In the genomic region with DNA sequence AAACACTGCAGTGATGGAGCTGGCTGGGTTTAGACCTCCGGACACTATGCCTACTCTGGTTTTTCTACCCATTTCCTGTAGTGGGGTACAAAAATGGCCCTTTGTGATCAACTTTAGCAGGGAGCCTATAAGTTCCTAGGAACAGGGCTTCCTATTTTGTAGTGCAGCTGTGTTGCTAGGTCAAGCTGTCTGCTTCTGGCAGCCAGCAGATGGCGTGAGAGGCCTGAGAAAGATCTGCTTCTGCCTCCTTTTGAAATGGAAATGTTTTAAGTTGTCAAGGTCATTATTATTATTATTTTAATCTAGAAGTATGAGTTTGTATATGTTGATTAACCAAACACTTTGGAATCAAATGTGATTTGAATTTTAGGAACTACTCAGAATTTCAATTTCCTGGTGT, we compare ENCODE assay signal across 8 mouse cellular contexts. TPM values are rescaled to one million over a fixed set of nuclear protein-coding genes. Genes with fewer than 3 reads are reported as not detected.
DNase-seq lines count a peak whose midpoint lies in the region; ATAC-seq and TF ChIP-seq lines count a peak whose summit lies in the region.

No protein-coding gene starts in this region.

- no peak for ATAC-seq in liver, embryonic 11.5 days (replicated peaks; ENCODE audit: low FRiP score)
- 0 out of 2 replicates have a peak, but pooled peaks have one; percentile 56 for ATAC-seq in neutrophil, adult 5-6 weeks (ENCODE audit: extremely low read depth, insufficient number of reproducible peaks, low FRiP score, poor library complexity, severe bottlenecking)

- no peaks in the 10 kb centered on the region for H3K4me1 ChIP-seq in liver, adult 2 months (ENCODE audit: control insufficient read depth, insufficient read depth, low read length)
- H3K4me1 ChIP-seq in liver, embryonic 11.5 days (replicated peaks; ENCODE audit: control insufficient read depth, insufficient read depth, low read length): no peaks in the 10 kb centered on the region; the same call in 1 of the 2 replicates

- H3K79me2 ChIP-seq in liver, adult 2 months (ENCODE audit: control insufficient read depth, insufficient read depth, low read length): peaks cover 6% of the 10 kb centered on the region; the same call in 1 of the 2 replicates

- H3K9me3 ChIP-seq in liver, embryonic 11.5 days (ENCODE audit: control insufficient read depth, low read length): no peaks in the 10 kb centered on the region

- WGBS in liver, adult 2 months: 46% methylated on average over 2 of the region's 2 CpGs
- WGBS in liver, embryonic 11.5 days: 37% methylated on average over 2 of the region's 2 CpGs

- H3K9ac ChIP-seq in liver, adult 2 months (ENCODE audit: low read depth, low read length): no peak overlapping the region
- H3K9ac ChIP-seq in liver, embryonic 11.5 days (ENCODE audit: low read depth, low read length): no peak overlapping the region

- TF ChIP-seq POLR2A in liver, adult 2 months (IDR thresholded peaks at IDR 0.05; ENCODE audit: extremely low read depth, insufficient read depth, low read length): no peak

- H3K36me3 ChIP-seq in liver, adult 2 months (ENCODE audit: control insufficient read depth, insufficient read depth, low read length): peaks cover 5% of the 10 kb centered on the region; the same call in 1 of the 2 replicates
- H3K36me3 ChIP-seq in liver, embryonic 11.5 days (ENCODE audit: control insufficient read depth, insufficient read depth, low read length): no peaks in the 10 kb centered on the region; the same call in 1 of the 2 replicates

- DNase-seq in frontal cortex, postnatal 36 days (ENCODE audit: low spot score in 2 of 2): peak; percentile 19 to 27
- DNase-seq in frontal cortex, postnatal 14 days (ENCODE audit: low spot score in 2 of 2): no peak
- DNase-seq in liver, adult 2 months (ENCODE audit: extremely low read depth, low read depth, low spot score): no peak
- DNase-seq in liver, embryonic 11.5 days (ENCODE audit: low spot score): no peak
- peak; percentile 40 for DNase-seq in ZHBTc4 (ENCODE audit: low read depth, low spot score)
- DNase-seq in kidney, postnatal 14 days: peak; percentile 17
- DNase-seq in layer of hippocampus, adult 9-11 months: no peak

- TF ChIP-seq CTCF in liver, adult 2 months (IDR thresholded peaks at IDR 0.05; ENCODE audit: low read depth, low read length): peak; percentile 69

- no peak overlapping the region for H3K27ac ChIP-seq in liver, adult 2 months (replicated peaks; ENCODE audit: insufficient read depth, low read depth, low read length)
- H3K27ac ChIP-seq in liver, embryonic 11.5 days (ENCODE audit: low read depth, low read length): no peak overlapping the region

- no peaks in the 10 kb centered on the region for H3K27me3 ChIP-seq in liver, adult 2 months (ENCODE audit: control insufficient read depth, insufficient read depth, low read length)
- no peaks in the 10 kb centered on the region for H3K27me3 ChIP-seq in liver, embryonic 11.5 days (replicated peaks; ENCODE audit: control insufficient read depth, insufficient read depth, low read length)

- H3K4me3 ChIP-seq in liver, adult 2 months (ENCODE audit: insufficient read depth, low read depth, low read length): no peak overlapping the region
- no peak overlapping the region for H3K4me3 ChIP-seq in liver, embryonic 11.5 days (ENCODE audit: low read depth, low read length)

- no peak overlapping the region for H3K4me2 ChIP-seq in liver, embryonic 11.5 days

RNA-seq across cellular contexts. Expression of gene Otud5, which starts 13.4 kb away (rescaled TPM):
- total RNA-seq in liver, adult 2 months (2014; rRNA removed): 18.0 and 22.0 TPM in 2 replicates
- polyA plus RNA-seq in liver, adult 2 months (2012; rRNA removed): 14.2 and 17.0 TPM in 2 replicates
- polyA plus RNA-seq in liver, embryonic 11.5 days (2014; fragmentation: Nextera tagmentation; extraction: Ambion mirVana): 32.2 and 33.1 TPM in 2 replicates
- 200 and 206 TPM in 2 replicates for total RNA-seq in neutrophil, adult 5-6 weeks (2017)

RNA-seq across cellular contexts. Expression of gene Pim2, which starts 23.5 kb away (rescaled TPM):
- total RNA-seq in liver, adult 2 months (2014; rRNA removed): 0.74 and 1.9 TPM in 2 replicates
- polyA plus RNA-seq in liver, adult 2 months (2012; rRNA removed): 4.7 and 5.4 TPM in 2 replicates
- 6.8 and 8.5 TPM in 2 replicates for polyA plus RNA-seq in liver, embryonic 11.5 days (2014; fragmentation: Nextera tagmentation; extraction: Ambion mirVana)
- total RNA-seq in neutrophil, adult 5-6 weeks (2017): 9.3 and 9.5 TPM in 2 replicates

RNA-seq across cellular contexts. Expression of gene Slc35a2, which starts 29.2 kb away (rescaled TPM):
- 10.6 and 11.5 TPM in 2 replicates for total RNA-seq in liver, adult 2 months (2014; rRNA removed)
- 34.7 and 42.6 TPM in 2 replicates for polyA plus RNA-seq in liver, adult 2 months (2012; rRNA removed)
- 12.5 and 14.4 TPM in 2 replicates for polyA plus RNA-seq in liver, embryonic 11.5 days (2014; fragmentation: Nextera tagmentation; extraction: Ambion mirVana)
- 23.4 and 25.0 TPM in 2 replicates for total RNA-seq in neutrophil, adult 5-6 weeks (2017)

RNA-seq across cellular contexts. Expression of gene Kcnd1, which starts 32.5 kb away (rescaled TPM):
- not detected in 2 replicates for total RNA-seq in liver, adult 2 months (2014; rRNA removed)
- 0.11 TPM in 2 replicates for polyA plus RNA-seq in liver, adult 2 months (2012; rRNA removed)
- polyA plus RNA-seq in liver, embryonic 11.5 days (2014; fragmentation: Nextera tagmentation; extraction: Ambion mirVana): 0.84 and 0.94 TPM in 2 replicates
- total RNA-seq in neutrophil, adult 5-6 weeks (2017): 2.2 and 2.6 TPM in 2 replicates

RNA-seq across cellular contexts. Expression of gene Pqbp1, which starts 44.5 kb away (rescaled TPM):
- total RNA-seq in liver, adult 2 months (2014; rRNA removed): 14.3 and 15.3 TPM in 2 replicates
- polyA plus RNA-seq in liver, adult 2 months (2012; rRNA removed): 49.1 and 51.2 TPM in 2 replicates
- polyA plus RNA-seq in liver, embryonic 11.5 days (2014; fragmentation: Nextera tagmentation; extraction: Ambion mirVana): 91.5 and 95.3 TPM in 2 replicates
- 190 and 213 TPM in 2 replicates for total RNA-seq in neutrophil, adult 5-6 weeks (2017)

Comparison
In these comparisons a context has a peak if more than half of its experiments do, and no peak if none do; other contexts are left out.
1. DNase-seq: peak in frontal cortex, postnatal 36 days (2 of 2), ZHBTc4 (single experiment) and kidney, postnatal 14 days (single experiment); none in frontal cortex, postnatal 14 days (0 of 2), liver, adult 2 months (single experiment), liver, embryonic 11.5 days (single experiment) and layer of hippocampus, adult 9-11 months (single experiment).